Mouse (Mus musculus): Measurements from ENCODE around the gene Glis3.

GRCm38 (mm10) chr19:28621608-28622505 is 58.0 kb downstream of the Glis3 start:
- TF ChIP-seq CTCF (IDR thresholded peaks at IDR 0.05; ENCODE audit: low read depth), result no peak
- no peak for TF ChIP-seq EP300 (optimal IDR thresholded peaks at IDR 0.05)

All from stomach, postnatal 0 days (tissue).